Mouse (Mus musculus) stomach, postnatal 0 days (tissue): ENCODE data around the gene Akp3.

Experiments used
- CTCF ChIP-seq: IDR thresholded peaks from 2 replicates; pipeline ENCODE4 v1.5.1; 2016; ENCODE audit warnings: antibody characterized with exemption, low read depth, mild to moderate bottlenecking, moderate library complexity
- EP300 ChIP-seq: optimal IDR thresholded peaks from 2 replicates; pipeline ENCODE3; 2016; ENCODE audit warnings: antibody characterized with exemption

DNA sequence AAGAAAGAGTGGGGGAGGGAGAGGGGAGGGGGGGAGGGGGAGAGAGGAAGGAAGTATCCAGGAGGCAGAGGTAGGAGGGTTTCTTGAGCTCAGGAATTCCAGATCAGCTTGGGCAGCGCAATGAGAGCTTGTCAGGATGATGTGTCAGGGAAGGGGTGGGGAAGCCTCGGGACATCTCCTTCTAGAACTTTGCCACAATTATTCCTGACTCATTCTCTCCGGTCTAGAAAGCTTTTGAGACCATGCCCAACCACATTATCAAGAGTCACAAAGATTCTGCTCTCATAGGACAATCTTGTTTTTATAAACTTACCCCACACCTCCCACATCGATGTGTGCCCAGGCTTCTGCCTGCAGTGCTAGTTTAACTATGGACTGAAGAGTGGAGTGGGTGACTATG lies 7.0 kb downstream of the Akp3 start:
- TF ChIP-seq CTCF (no peak), EP300 (no peak)
